Mouse (Mus musculus) midbrain, postnatal 0 days (tissue): Measurements from ENCODE around the gene Med28. TPM values are rescaled to one million over a fixed set of nuclear protein-coding genes. Genes with fewer than 3 reads are reported as not detected.

Experiments used
- ATAC-seq: fragments of 200-750 bp; cut with Nextera tagmentation; 2 replicates; pipeline ENCODE4 v1.8.0; 2017; ENCODE audit warnings: moderate number of reproducible peaks, mild to moderate bottlenecking, moderate TSS enrichment, moderate library complexity; ENCODE audit not compliant: low FRiP score
- DNase-seq: peaks from one replicate; pipeline ENCODE4 v3.0.0-alpha.2; 2015; ENCODE audit warnings: low spot score
- H3K27ac ChIP-seq: fragments of 300-500 bp; sonication (generic); 2 replicates; pipeline ENCODE4 v1.5.1; 2014; ENCODE audit warnings: low read depth, mild to moderate bottlenecking, low read length, mixed read lengths
- H3K27me3 ChIP-seq: fragments of 300-500 bp; sonication (generic); 2 replicates; pipeline ENCODE4 v1.6.1; 2014; ENCODE audit warnings: low read length, control low read depth, mixed read lengths; ENCODE audit not compliant: insufficient read depth
- H3K36me3 ChIP-seq: fragments of 300-500 bp; sonication (generic); 2 replicates; pipeline ENCODE4 v1.6.1; 2014; ENCODE audit warnings: low read length, control low read depth, mixed read lengths; ENCODE audit not compliant: insufficient read depth
- H3K4me1 ChIP-seq: fragments of 300-500 bp; sonication (generic); 2 replicates; pipeline ENCODE4 v1.6.1; 2014; ENCODE audit warnings: mild to moderate bottlenecking, control low read depth, antibody characterized with exemption, low read length, mixed read lengths; ENCODE audit not compliant: insufficient read depth
- H3K4me2 ChIP-seq: fragments of 300-500 bp; sonication (generic); 2 replicates; pipeline ENCODE4 v1.6.1; 2014; ENCODE audit warnings: low read depth, mild to moderate bottlenecking, low read length, mixed read lengths; ENCODE audit not compliant: poor library complexity, severe bottlenecking
- H3K4me3 ChIP-seq: fragments of 300-500 bp; sonication (generic); 2 replicates; pipeline ENCODE4 v1.5.1; 2014; ENCODE audit warnings: low read depth, mild to moderate bottlenecking, low read length, moderate library complexity
- H3K9ac ChIP-seq: fragments of 300-500 bp; sonication (generic); replicated peaks from 2 replicates; pipeline ENCODE4 v1.6.1; 2014; ENCODE audit warnings: mild to moderate bottlenecking, low read length, moderate library complexity, mixed read lengths; ENCODE audit not compliant: poor library complexity, severe bottlenecking
- H3K9me3 ChIP-seq: fragments of 300-500 bp; sonication (generic); 2 replicates; pipeline ENCODE4 v1.6.1; 2016; ENCODE audit warnings: low read length, control low read depth
- CTCF ChIP-seq: IDR thresholded peaks from 2 replicates; pipeline ENCODE4 v1.5.1; 2016; ENCODE audit warnings: antibody characterized with exemption, mild to moderate bottlenecking
- WGBS: fragments of 180-500 bp; shearing (Covaris S2); extraction: QIAGEN DNeasy Blood & Tissue Kit; methylation state at CpG from one replicate; pipeline ENCODE4 v1.1.7; 2014; 5-methylcytosine and 5-hydroxymethylcytosine counted together
- polyA plus RNA-seq: library from polyadenylated mRNA; unstranded; fragments of >200 nt; fragmentation: Nextera tagmentation; extraction: Ambion mirVana; gene quantifications from 2 replicates; pipeline ENCODE4 v1.2.1, GENCODE M21; 2015
- total RNA-seq: library from RNA; depleted of rRNA; stranded (reverse); fragments of >200 nt; gene quantifications from 2 replicates; pipeline ENCODE4 v1.2.3, GENCODE M21; 2014

Gene Med28
- total and polyA plus RNA-seq, 2 experiments from 2014 or later = 45.6 to 253 TPM

DNA sequence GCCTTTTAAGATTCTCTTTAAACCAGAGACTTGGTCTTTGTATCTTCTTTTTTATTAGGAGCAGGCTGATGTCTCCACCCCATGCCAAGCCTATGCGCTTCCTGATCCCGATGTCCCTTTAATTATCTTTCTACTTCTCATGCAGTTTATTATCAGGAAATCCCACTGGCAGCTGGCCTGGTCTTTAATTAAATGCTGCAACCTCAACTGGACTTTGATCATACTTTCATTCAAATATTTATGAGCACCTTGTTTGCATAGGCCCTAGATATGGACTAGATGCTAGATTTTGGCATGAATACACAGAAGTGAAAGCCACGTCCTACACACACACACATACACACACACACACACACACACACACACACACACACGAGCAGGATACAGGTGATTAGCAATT is 28.3 kb upstream of the Med28 start:
- no peak for TF ChIP-seq CTCF
- Histone ChIP-seq H3K4me1 (0 out of 2 replicates have a peak, but pooled peaks cover 3% of the 10 kb centered on the region), H3K4me2 (no peak overlapping the region), H3K4me3 (no peak overlapping the region), H3K36me3 (no peaks in the 10 kb centered on the region), H3K9ac (no peak overlapping the region), H3K9me3 (no peaks in the 10 kb centered on the region), H3K27me3 (no peaks in the 10 kb centered on the region), H3K27ac (no peak overlapping the region)
- no peak for ATAC-seq
- DNase-seq = no peak
- 39% methylated on average over 4 of the region's 4 CpGs for WGBS

DNA sequence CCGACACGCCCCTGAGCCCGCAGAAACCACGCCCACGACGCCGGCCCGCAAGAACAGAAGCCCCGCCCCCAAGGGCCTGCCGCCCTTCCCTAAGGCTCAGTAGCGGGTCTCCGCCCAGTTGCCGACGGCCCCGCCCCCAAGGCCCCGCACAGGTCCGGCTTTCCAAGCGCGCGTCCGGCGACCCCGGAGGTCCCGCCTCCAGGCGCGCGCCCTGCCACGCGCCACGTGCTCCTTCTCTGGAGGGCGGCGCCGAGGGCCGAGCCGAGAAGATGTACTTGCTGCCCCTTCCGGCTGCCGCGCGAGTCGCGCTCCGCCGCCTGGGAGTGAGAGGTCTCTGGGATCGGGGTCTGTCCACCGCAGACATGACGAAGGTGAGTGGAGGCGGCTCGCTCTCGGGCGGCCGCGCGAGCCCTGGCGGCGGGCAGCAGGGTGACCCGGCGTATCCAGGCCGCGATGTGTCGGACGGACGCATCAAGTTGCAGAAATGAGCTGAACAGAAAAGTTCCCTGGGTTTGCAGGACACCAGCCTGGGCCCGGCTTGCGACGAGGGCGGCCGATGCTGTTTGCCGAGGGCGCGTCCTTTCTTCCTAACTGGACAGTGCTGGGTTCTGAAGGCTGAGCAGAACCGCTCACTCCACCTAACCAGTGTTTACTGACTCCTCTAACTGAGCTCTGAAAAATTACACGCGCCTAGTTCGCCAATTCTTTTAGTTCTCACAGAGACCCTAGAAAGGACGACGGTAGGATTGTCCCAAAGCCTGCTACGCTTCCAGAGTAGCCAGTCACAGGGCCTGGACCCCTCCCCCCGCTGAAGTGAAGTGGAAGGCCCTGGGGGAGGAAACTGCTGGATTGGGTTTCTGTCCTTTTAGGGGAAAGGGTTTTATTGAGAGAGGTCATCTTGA is 26.6 kb upstream of the Med28 start, which contains the start of gene Lap3:
Gene Lap3, plus strand, starts transcription at position 184 of the 902 bp plus-strand sequence.
- Histone ChIP-seq H3K4me2 (peak within 1 kb of the TSS; percentile 73), H3K4me1 (0 out of 2 replicates have a peak, but pooled peaks cover 3% of the 10 kb centered on the region), H3K36me3 (peaks cover 8% of the 10 kb centered on the region), H3K9me3 (no peaks in the 10 kb centered on the region), H3K4me3 (peak within 1 kb of the TSS; percentile 71), H3K27ac (no peak within 1 kb of the TSS), H3K27me3 (no peaks in the 10 kb centered on the region), H3K9ac (peak within 1 kb of the TSS; percentile 71)
- under 1% methylated on average over 74 of the region's 78 CpGs for WGBS
- peak; percentile 58 for TF ChIP-seq CTCF
- ATAC-seq = peak; percentile 96
- DNase-seq = peak; percentile 95

DNA sequence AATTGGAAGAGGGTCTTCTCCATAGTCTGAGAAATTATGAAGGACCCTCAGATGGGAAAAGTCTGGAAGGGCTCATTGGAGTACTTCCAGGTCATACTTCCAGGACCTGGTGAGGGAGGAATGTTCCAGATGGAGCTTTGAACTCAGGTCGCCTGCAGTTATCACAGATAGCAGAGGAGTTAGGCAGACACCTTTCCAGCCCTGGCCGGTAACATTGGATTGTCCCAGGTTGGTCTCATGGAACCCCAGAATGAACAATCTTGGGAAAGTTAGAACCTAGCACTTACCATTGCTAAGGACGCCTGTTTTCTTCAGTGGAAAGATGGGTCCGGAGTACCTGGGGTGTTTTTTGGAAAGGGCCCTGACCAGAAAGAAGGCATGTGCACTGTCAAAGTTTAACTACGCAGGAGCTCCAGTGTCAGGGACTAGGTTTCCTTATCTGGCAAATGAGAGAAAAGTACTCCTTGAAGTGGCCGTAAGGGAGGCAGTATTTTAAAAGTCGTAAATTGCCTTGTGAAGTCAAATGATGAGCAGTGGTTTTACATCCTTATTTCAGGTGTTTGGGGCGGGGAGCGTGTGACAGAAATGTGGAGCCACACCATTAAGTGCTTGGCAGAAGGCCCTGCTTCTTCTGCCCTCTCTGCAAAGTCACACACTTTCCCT is 25.8 kb upstream of the Med28 start:
- WGBS = 74% methylated on average over 9 of the region's 9 CpGs
- Histone ChIP-seq H3K4me1 (0 out of 2 replicates have a peak, but pooled peaks cover 3% of the 10 kb centered on the region), H3K4me2 (peak overlapping the region; percentile 73), H3K4me3 (peak overlapping the region; percentile 71), H3K36me3 (peaks cover 9% of the 10 kb centered on the region), H3K27ac (no peak overlapping the region), H3K9me3 (no peaks in the 10 kb centered on the region), H3K9ac (peak overlapping the region; percentile 71), H3K27me3 (no peaks in the 10 kb centered on the region)
- DNase-seq (no peak), ATAC-seq (no peak)
- TF ChIP-seq CTCF = no peak

DNA sequence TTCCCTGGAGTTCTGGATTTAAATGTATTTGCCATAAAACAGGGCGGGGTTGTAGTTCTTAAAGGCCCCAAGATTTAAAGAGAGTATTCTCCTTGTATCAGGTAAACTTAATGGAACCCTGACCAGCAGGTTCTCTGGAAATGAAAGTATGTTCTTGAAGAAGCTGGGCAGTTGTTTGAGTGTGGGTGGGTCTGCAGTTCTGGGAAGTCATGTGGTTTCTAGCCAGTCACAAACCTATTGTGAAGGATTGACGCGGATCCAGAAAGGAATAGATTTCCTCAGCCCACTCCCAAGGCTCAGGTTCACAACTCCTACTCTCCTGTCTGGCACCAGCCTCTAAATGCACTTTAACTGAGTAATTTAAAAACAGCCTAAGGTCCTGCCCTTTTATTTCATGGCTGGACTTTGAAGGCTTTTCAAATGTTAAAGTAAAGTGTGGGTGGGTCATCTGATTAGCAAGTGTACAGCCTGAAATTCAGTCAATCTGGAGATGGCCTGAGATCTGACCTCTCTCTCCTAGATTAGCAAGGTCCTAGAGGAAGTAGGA is 24.5 kb upstream of the Med28 start:
- WGBS = 85% methylated on average over 3 of the region's 3 CpGs
- Histone ChIP-seq H3K27ac (no peak overlapping the region), H3K36me3 (peaks cover 13% of the 10 kb centered on the region), H3K4me2 (no peak overlapping the region), H3K9ac (no peak overlapping the region), H3K4me3 (no peak overlapping the region), H3K9me3 (no peaks in the 10 kb centered on the region), H3K4me1 (0 out of 2 replicates have a peak, but pooled peaks cover 3% of the 10 kb centered on the region), H3K27me3 (no peaks in the 10 kb centered on the region)
- DNase-seq = no peak
- TF ChIP-seq CTCF = no peak
- no peak for ATAC-seq

DNA sequence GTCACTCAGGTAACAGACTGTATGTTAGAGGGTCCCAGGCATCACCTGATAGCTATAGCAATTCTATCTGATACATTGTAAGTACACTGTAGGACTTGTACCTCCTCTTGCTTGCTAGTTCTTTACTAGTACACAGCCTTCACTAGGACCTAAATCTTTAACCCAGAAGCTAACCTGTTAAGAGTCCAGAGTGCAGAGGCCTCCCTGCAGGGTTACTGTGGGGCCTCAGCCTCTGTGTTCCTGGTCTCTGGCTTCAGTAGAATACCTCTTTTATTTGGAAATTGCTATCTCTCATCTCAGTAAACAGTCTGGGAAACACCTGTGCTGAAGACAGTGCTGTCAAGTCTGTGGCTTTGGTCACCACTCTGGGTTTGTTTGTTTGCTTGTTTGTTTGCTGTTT is 24.0 kb upstream of the Med28 start:
- no peak overlapping the region for H3K4me2 ChIP-seq
- TF ChIP-seq CTCF = no peak
- no peak for DNase-seq

More for the DNA sequence above, 24.0 kb upstream of the Med28 start:
- Histone ChIP-seq H3K27ac (no peak overlapping the region), H3K36me3 (peaks cover 18% of the 10 kb centered on the region), H3K9ac (no peak overlapping the region), H3K9me3 (no peaks in the 10 kb centered on the region), H3K4me3 (no peak overlapping the region), H3K27me3 (no peaks in the 10 kb centered on the region), H3K4me1 (0 out of 2 replicates have a peak, but pooled peaks cover 3% of the 10 kb centered on the region)
- no peak for ATAC-seq
